Mouse (Mus musculus): Measurements from ENCODE around the gene Cacna1e.

- TF ChIP-seq CTCF (IDR thresholded peaks at IDR 0.05) (no peak), EP300 (IDR thresholded peaks at IDR 0.05) (no peak)
Observed at GRCm38 (mm10) chr1:154428276-154428675, 456.0 kb downstream of the Cacna1e start.

All from lung, postnatal 0 days (tissue).